Mouse (Mus musculus) liver, adult 2 months (tissue): ENCODE results near the gene Ccdc43.

Experiments used
- CTCF ChIP-seq: fragments of 200-500 bp; IDR thresholded peaks from 2 replicates; pipeline ENCODE4 v1.5.1; 2011; ENCODE audit warnings: low read depth, low read length, control low read depth
- POLR2A ChIP-seq: fragments of 200-500 bp; IDR thresholded peaks from 2 replicates; pipeline ENCODE4 v1.6.1; 2011; ENCODE audit warnings: low read length, control low read depth; ENCODE audit not compliant: insufficient read depth; ENCODE audit errors: extremely low read depth

- no peak for TF ChIP-seq CTCF
- no peak for TF ChIP-seq POLR2A
Measured at GRCm38 (mm10) chr11:102728614-102729013, 31.0 kb upstream of the Ccdc43 start.
